ENCODE assay signal across 8 mouse cellular contexts in genomic region chr7:70361383-70362364, GRCm38 (mm10). TPM values are rescaled to one million over a fixed set of nuclear protein-coding genes. Genes with fewer than 3 reads are reported as not detected.
A peak's percentile ranks its signal among the peaks of the same experiment; 100 is the strongest.
DNase-seq lines count a peak whose midpoint lies in the region; ATAC-seq and TF ChIP-seq lines count a peak whose summit lies in the region.

No protein-coding gene starts in this region.

- peak overlapping the region; percentile 99 for H3K27ac ChIP-seq in embryonic facial prominence, embryonic 10.5 days (replicated peaks)
- peak overlapping the region; percentile 99 for H3K27ac ChIP-seq in intestine, postnatal 0 days (ENCODE audit: low read depth, low read length)
- H3K27ac ChIP-seq in midbrain, embryonic 11.5 days (ENCODE audit: low read depth, low read length): peak overlapping the region; percentile 99
- peak overlapping the region; percentile 100 for H3K27ac ChIP-seq in stomach, embryonic 14.5 days (ENCODE audit: low read length)

- no peaks in the 10 kb centered on the region for H3K9me3 ChIP-seq in embryonic facial prominence, embryonic 10.5 days
- H3K9me3 ChIP-seq in intestine, postnatal 0 days (ENCODE audit: control insufficient read depth): no peaks in the 10 kb centered on the region
- no peaks in the 10 kb centered on the region for H3K9me3 ChIP-seq in midbrain, embryonic 11.5 days (ENCODE audit: control insufficient read depth, low read length)
- no peaks in the 10 kb centered on the region for H3K9me3 ChIP-seq in stomach, embryonic 14.5 days (ENCODE audit: control insufficient read depth, low read depth, low read length)

- peak; percentile 64 for ATAC-seq in granulocyte monocyte progenitor cell, adult 5-6 weeks (replicated peaks; ENCODE audit: poor library complexity, severe bottlenecking)
- ATAC-seq in intestine, postnatal 0 days: peak; percentile 89
- peak; percentile 93 for ATAC-seq in midbrain, embryonic 11.5 days (ENCODE audit: low FRiP score)
- peak; percentile 91 for ATAC-seq in stomach, embryonic 14.5 days (ENCODE audit: insufficient number of reproducible peaks, insufficient read depth, low FRiP score, low read depth)

- peak overlapping the region; percentile 87 for H3K9ac ChIP-seq in intestine, postnatal 0 days (ENCODE audit: low read depth, low read length)
- peak overlapping the region; percentile 98 for H3K9ac ChIP-seq in midbrain, embryonic 11.5 days (ENCODE audit: low read length)
- H3K9ac ChIP-seq in stomach, embryonic 14.5 days (replicated peaks; ENCODE audit: low read depth, low read length): peak overlapping the region; percentile 100

- H3K27me3 ChIP-seq in embryonic facial prominence, embryonic 10.5 days (replicated peaks; ENCODE audit: low read depth, poor library complexity, severe bottlenecking): peaks cover 27% of the 10 kb centered on the region
- H3K27me3 ChIP-seq in intestine, postnatal 0 days (replicated peaks; ENCODE audit: control insufficient read depth, insufficient read depth, low read length): peaks cover 2% of the 10 kb centered on the region; the same call in 1 of the 2 replicates
- H3K27me3 ChIP-seq in midbrain, embryonic 11.5 days (ENCODE audit: control insufficient read depth, insufficient read depth, low read length): peaks cover 29% of the 10 kb centered on the region
- H3K27me3 ChIP-seq in stomach, embryonic 14.5 days (ENCODE audit: control insufficient read depth, insufficient read depth, low read length): no peaks in the 10 kb centered on the region

- DNase-seq in thymus, postnatal 0 days (ENCODE audit: low spot score): peak; percentile 33
- DNase-seq in thymus, postnatal 25 days: no peak
- peak; percentile 97 for DNase-seq in embryonic facial prominence, embryonic 10.5 days (ENCODE audit: low spot score)
- DNase-seq in left cerebral cortex, postnatal 36 days (ENCODE audit: low spot score in 2 of 2): peak; percentile 76 to 84
- DNase-seq in midbrain, embryonic 11.5 days (ENCODE audit: low spot score, missing footprints): peak; percentile 100

- intact Hi-C loops in left cerebral cortex, postnatal 36 days (cut with DNase I): loop anchor here (5.0 to 10.0 kb wide), 2 partner anchors 1023 to 1051 kb away; no protein-coding TSS in a partner anchor

- peak; percentile 39 for TF ChIP-seq CTCF in intestine, postnatal 0 days (IDR thresholded peaks at IDR 0.05; ENCODE audit: low read depth)

- H3K4me1 ChIP-seq in embryonic facial prominence, embryonic 10.5 days: peaks cover 35% of the 10 kb centered on the region
- 0 out of 2 replicates have a peak, but pooled peaks cover 3% of the 10 kb centered on the region for H3K4me1 ChIP-seq in intestine, postnatal 0 days (replicated peaks; ENCODE audit: control insufficient read depth, insufficient read depth, low read length)
- peaks cover 2% of the 10 kb centered on the region; the same call in 1 of the 2 replicates for H3K4me1 ChIP-seq in midbrain, embryonic 11.5 days (ENCODE audit: control insufficient read depth, insufficient read depth, low read length)
- no peaks in the 10 kb centered on the region for H3K4me1 ChIP-seq in stomach, embryonic 14.5 days (ENCODE audit: control insufficient read depth, insufficient read depth, low read length)

- H3K4me2 ChIP-seq in intestine, postnatal 0 days (replicated peaks; ENCODE audit: low read depth): peak overlapping the region; percentile 100
- peak overlapping the region; percentile 72 for H3K4me2 ChIP-seq in midbrain, embryonic 11.5 days
- H3K4me2 ChIP-seq in stomach, embryonic 14.5 days (replicated peaks; ENCODE audit: low read depth, low read length): peak overlapping the region; percentile 82

- under 1% methylated on average over 98 of the region's 98 CpGs for WGBS in embryonic facial prominence, embryonic 10.5 days
- under 1% methylated on average over 92 of the region's 98 CpGs for WGBS in intestine, postnatal 0 days
- under 1% methylated on average over 97 of the region's 98 CpGs for WGBS in midbrain, embryonic 11.5 days
- WGBS in stomach, embryonic 14.5 days: under 1% methylated on average over 94 of the region's 98 CpGs

- H3K4me3 ChIP-seq in embryonic facial prominence, embryonic 10.5 days: peak overlapping the region; percentile 95
- peak overlapping the region; percentile 81 for H3K4me3 ChIP-seq in intestine, postnatal 0 days (ENCODE audit: low read depth, low read length)
- peak overlapping the region; percentile 91 for H3K4me3 ChIP-seq in midbrain, embryonic 11.5 days (ENCODE audit: low read depth, low read length)
- H3K4me3 ChIP-seq in stomach, embryonic 14.5 days (ENCODE audit: low read depth, low read length): peak overlapping the region; percentile 90

- peaks cover 34% of the 10 kb centered on the region for H3K36me3 ChIP-seq in embryonic facial prominence, embryonic 10.5 days (replicated peaks)
- H3K36me3 ChIP-seq in intestine, postnatal 0 days (ENCODE audit: control insufficient read depth, insufficient read depth): no peaks in the 10 kb centered on the region
- H3K36me3 ChIP-seq in midbrain, embryonic 11.5 days (ENCODE audit: control insufficient read depth, insufficient read depth, low read length): no peaks in the 10 kb centered on the region; the same call in 1 of the 2 replicates
- peaks cover 15% of the 10 kb centered on the region for H3K36me3 ChIP-seq in stomach, embryonic 14.5 days (ENCODE audit: control insufficient read depth, insufficient read depth, low read length)

RNA-seq across cellular contexts. Expression of gene Nr2f2, which starts 4.9 kb away (rescaled TPM):
- polyA plus RNA-seq in thymus, postnatal 0 days (2015; fragmentation: Nextera tagmentation; extraction: Ambion mirVana): 4.3 and 5.3 TPM in 2 replicates
- polyA plus RNA-seq in embryonic facial prominence, embryonic 10.5 days (2016; fragmentation: Nextera tagmentation; extraction: Ambion mirVana): 89.7 and 99.8 TPM in 2 replicates
- not detected in 2 replicates for total RNA-seq in granulocyte monocyte progenitor cell, adult 5-6 weeks (2014; fragmentation: Nextera tagmentation)
- total RNA-seq in granulocyte monocyte progenitor cell, adult 5-6 weeks (2017): not detected in 2 replicates
- 17.9 and 19.1 TPM in 2 replicates for polyA plus RNA-seq in intestine, postnatal 0 days (2015; fragmentation: Nextera tagmentation; extraction: Ambion mirVana)
- total RNA-seq in left cerebral cortex, postnatal 36 days (2021): 10 to 100 TPM; 24.8 to 41.3 TPM
- 114 and 122 TPM in 2 replicates for polyA plus RNA-seq in midbrain, embryonic 11.5 days (2014; fragmentation: Nextera tagmentation; extraction: Ambion mirVana)
- polyA plus RNA-seq in stomach, embryonic 14.5 days (2014; fragmentation: Nextera tagmentation; extraction: Ambion mirVana): 106 and 111 TPM in 2 replicates
